Mouse (Mus musculus): ENCODE results near the gene Limd1. TPM values are rescaled to one million over a fixed set of nuclear protein-coding genes. Genes with fewer than 3 reads are reported as not detected.
A peak's percentile ranks its signal among the peaks of the same experiment; 100 is the strongest.

The Limd1 gene
- total RNA-seq, 2 experiments from 2014 or later = 5.7 to 7.6 TPM

DNA sequence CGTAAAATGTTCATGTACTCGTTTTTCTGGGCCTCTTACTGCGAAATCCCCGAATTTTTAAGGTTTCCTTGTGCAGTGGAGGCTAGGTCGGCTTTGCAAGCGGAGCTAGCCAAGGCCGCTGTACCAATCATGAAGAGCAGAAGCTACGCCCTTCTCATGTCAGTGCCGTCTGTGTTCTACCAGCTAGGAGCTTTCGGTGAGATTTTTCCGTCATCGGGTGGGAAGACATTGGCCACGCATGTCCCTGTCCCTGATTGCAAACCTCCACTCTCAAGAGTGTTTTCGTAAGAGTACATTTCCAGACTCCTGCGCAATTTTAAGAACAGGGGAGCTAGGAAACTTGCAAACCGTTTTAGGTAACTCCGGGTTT, 50.4 kb downstream of the Limd1 start:
- H3K4me3 ChIP-seq = peak overlapping the region; percentile 93
- no peak for TF ChIP-seq CTCF (conservative IDR thresholded peaks at IDR 0.05)
- peak; percentile 40 to 66 for DNase-seq (ENCODE audit: low spot score in 2 of 2)
- H3K27ac ChIP-seq = peak overlapping the region; percentile 98

- H3K27ac ChIP-seq = peak within 1 kb of the TSS; percentile 98
- no peak for TF ChIP-seq CTCF (conservative IDR thresholded peaks at IDR 0.05)
- peak; percentile 98 to 99 for DNase-seq (ENCODE audit: low spot score in 2 of 2)
- peak within 1 kb of the TSS; percentile 93 for H3K4me3 ChIP-seq
These were observed 51.1 kb downstream of the Limd1 start, which contains the start of gene Sacm1l for GRCm38 (mm10) chr9:123529392-123530157. Gene Sacm1l (plus strand): TSS chr9:123529759.

DNA sequence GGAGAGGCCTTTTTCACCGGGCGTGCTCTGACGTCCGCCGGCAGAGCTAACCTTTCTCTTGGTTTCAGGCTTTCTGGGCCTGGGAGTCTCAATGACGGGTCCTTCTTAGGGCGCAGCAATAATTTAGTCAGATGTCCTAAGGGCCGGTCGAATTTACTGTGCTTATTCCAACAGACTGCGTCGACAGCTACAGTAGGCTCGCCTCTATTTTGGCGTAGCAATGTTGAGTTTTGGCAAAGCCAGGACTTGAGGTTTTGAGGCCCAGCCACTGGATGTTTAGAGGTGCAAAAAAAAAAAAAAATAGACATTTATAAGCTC, 51.6 kb downstream of the Limd1 start:
- peak overlapping the region; percentile 94 for H3K27ac ChIP-seq
- DNase-seq (ENCODE audit: low spot score in 2 of 2) = no peak
- TF ChIP-seq CTCF (conservative IDR thresholded peaks at IDR 0.05) = no peak
- peak overlapping the region; percentile 93 for H3K4me3 ChIP-seq

- peak overlapping the region; percentile 93 for H3K4me3 ChIP-seq
- no peak for TF ChIP-seq CTCF (conservative IDR thresholded peaks at IDR 0.05)
- no peak for DNase-seq (ENCODE audit: low spot score in 2 of 2)
- peak overlapping the region; percentile 94 for H3K27ac ChIP-seq
These were observed 52.1 kb downstream of the Limd1 start for GRCm38 (mm10) chr9:123530566-123531130.

DNA sequence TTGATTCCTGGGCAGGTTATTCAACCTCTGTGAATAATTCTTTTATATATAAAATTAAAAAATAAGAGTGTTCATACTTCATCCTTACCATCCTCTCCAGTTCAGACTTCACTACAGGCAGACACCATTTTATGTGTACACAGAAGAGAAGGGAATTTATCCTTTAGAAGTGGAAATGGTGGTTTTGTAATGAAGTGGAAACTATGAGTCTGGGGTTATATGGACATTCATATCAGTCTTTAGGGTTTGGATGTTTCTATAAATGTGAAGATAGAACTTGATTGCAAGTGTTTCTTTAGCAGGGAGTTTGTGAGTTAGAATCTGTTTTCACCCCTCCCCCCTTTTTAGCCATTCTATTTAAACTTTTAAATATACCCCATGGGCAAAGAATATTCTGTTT, 52.7 kb downstream of the Limd1 start:
- Histone ChIP-seq H3K4me3 (peak overlapping the region; percentile 93), H3K27ac (no peak overlapping the region)
- TF ChIP-seq CTCF (conservative IDR thresholded peaks at IDR 0.05) = no peak
- DNase-seq (ENCODE audit: low spot score in 2 of 2) = no peak

- no peak for DNase-seq (ENCODE audit: low spot score in 2 of 2)
- Histone ChIP-seq H3K27ac (no peak overlapping the region), H3K4me3 (no peak overlapping the region)
- TF ChIP-seq CTCF (conservative IDR thresholded peaks at IDR 0.05) = no peak
These were observed 58.1 kb downstream of the Limd1 start for GRCm38 (mm10) chr9:123536613-123537012.

GRCm38 (mm10) chr9:123538189-123538588, 59.7 kb downstream of the Limd1 start:
- H3K4me3 ChIP-seq = no peak overlapping the region
- no peak for TF ChIP-seq CTCF (conservative IDR thresholded peaks at IDR 0.05)
- H3K27ac ChIP-seq = no peak overlapping the region
- DNase-seq (ENCODE audit: low spot score in 2 of 2) = no peak

DNA sequence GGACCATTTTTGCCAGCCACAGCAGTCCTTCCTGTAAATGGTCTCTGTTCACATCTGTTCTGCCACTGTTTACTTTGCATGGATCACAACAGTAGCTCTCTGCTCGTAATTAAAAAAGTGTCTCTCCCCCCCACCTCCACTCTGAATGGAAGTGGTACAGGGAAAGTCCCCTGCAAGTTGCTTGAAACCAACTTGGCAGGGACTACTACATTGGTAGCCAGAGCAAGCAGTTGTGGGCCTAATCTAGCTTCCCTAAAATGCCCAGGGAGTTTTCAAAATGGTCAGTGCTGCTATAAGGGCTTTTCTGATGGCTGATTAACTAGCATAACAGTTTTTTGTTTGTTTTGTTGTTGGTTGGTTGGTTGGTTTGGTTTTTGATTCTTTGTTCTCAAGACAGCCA, 60.6 kb downstream of the Limd1 start:
- TF ChIP-seq CTCF (conservative IDR thresholded peaks at IDR 0.05) = no peak
- no peak for DNase-seq (ENCODE audit: low spot score in 2 of 2)
- H3K27ac ChIP-seq = peak overlapping the region; percentile 44; the same call in 1 of the 2 replicates
- H3K4me3 ChIP-seq = no peak overlapping the region

GRCm38 (mm10) chr9:123539823-123540222, 61.3 kb downstream of the Limd1 start:
- TF ChIP-seq CTCF (conservative IDR thresholded peaks at IDR 0.05) = no peak
- H3K27ac ChIP-seq = no peak overlapping the region
- no peak for DNase-seq (ENCODE audit: low spot score in 2 of 2)
- no peak overlapping the region for H3K4me3 ChIP-seq

GRCm38 (mm10) chr9:123554599-123554998, 76.1 kb downstream of the Limd1 start:
- Histone ChIP-seq H3K27ac (no peak overlapping the region), H3K4me3 (no peak overlapping the region)
- TF ChIP-seq CTCF (conservative IDR thresholded peaks at IDR 0.05) = no peak
- DNase-seq (ENCODE audit: low spot score in 2 of 2) = no peak

Other genes with a start within 250 kb of the Limd1 start
- 10 to 100 TPM; 35.2 to 37.9 TPM for gene Tmem158, start 217.9 kb upstream of the Limd1 start, total RNA-seq (2021)
- gene Lars2, start 111.8 kb upstream of the Limd1 start, total RNA-seq (2021) = 100 to 1,000 TPM in 1 of 2 experiments, 10 to 100 TPM in 1; 74.0 to 101 TPM
- 10 to 100 TPM; 53.7 to 56.8 TPM for gene Sacm1l, start 51.1 kb downstream of the Limd1 start, total RNA-seq (2021)
- gene Slc6a20b, start 153.9 kb downstream of the Limd1 start, total RNA-seq (2021) = under 1 TPM; 0.22 to 0.51 TPM
- gene Ccr9, start 199.7 kb downstream of the Limd1 start, total RNA-seq (2021) = under 1 TPM in 1 of 2 experiments, not detected in 1; 0.15 TPM
- gene Slc6a20a, start 200.2 kb downstream of the Limd1 start, total RNA-seq (2021) = 10 to 100 TPM; 11.5 to 15.7 TPM
- gene Lztfl1, start 239.0 kb downstream of the Limd1 start, total RNA-seq (2021) = 10 to 100 TPM; 62.4 to 69.3 TPM

Data from layer of hippocampus, adult 2 months (tissue).